Mouse (Mus musculus) kidney, postnatal 4 days (tissue): ENCODE measurements around the gene Pla2g7.

Experiments
- DNase-seq, 2 experiments: peaks; one replicate each; pipeline ENCODE4 v3.0.0; 2021; ENCODE audit warnings: mixed read lengths in 2 of 2

The Pla2g7 gene

DNA sequence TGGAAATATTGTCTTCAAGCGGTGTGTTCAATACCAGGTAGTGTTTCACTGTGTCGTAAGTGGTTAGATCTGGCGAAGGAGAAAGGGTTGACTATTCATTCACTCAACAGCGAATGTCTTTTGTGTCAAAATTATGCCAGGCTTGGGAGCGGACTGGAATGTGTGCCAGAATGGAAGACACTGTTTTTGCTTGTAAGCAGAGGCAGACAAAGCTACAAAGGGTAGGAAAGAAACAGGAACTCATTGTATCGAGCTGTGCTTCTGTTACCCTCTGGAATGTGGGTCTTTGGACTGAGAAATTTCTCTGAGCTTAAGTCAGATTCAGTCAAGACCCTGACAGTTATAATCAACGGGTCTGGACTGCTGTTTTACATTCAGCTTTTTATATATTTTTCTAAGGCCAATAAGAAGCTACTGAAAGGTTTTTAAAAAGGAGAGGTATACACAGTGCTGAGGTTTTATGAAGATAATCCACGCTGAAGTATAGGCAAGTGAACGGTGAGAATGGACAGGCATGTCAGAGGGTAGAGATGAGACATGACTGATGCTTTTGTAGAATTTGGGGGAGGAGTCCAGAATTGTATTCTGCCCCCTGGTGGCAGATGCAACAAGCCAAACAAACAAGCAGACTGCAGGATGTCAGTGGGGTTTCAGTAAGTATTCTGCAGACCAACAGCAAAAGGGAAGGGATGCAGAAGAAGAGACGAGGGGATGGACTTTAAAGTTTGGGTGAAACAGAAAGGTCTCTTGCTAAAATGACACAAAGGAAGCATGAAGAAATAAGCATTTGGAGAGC, 81.9 kb downstream of the Pla2g7 start:
- peak in 1 of 2 experiments; percentile 18 for DNase-seq

GRCm38 (mm10) chr17:43651314-43652046, 83.6 kb downstream of the Pla2g7 start:
- DNase-seq, result no peak
